Mouse (Mus musculus): ENCODE data around the gene Sh3kbp1.

- TF ChIP-seq CTCF (IDR thresholded peaks at IDR 0.05) (no peak), EP300 (IDR thresholded peaks at IDR 0.05) (no peak)
These were observed 1.6 kb downstream of the Sh3kbp1 start for GRCm38 (mm10) chrX:159628629-159629028.
